Mouse (Mus musculus) lung, embryonic 16.5 days (tissue): ENCODE measurements at regions not wholly inside any gene's neighbourhood (a gene's known extent, or its start where the extent isn't known, plus 50 kb on each side); places are given as distances from the start of the nearest gene placed in this dataset.

ENCODE experiments used
- ATAC-seq: fragments of 200-750 bp; cut with Nextera tagmentation; 2 replicates; pipeline ENCODE4 v1.8.0; 2017; ENCODE audit warnings: low read depth, mild to moderate bottlenecking, moderate library complexity
- H3K27ac ChIP-seq: fragments of 300-500 bp; sonication (generic); 2 replicates; pipeline ENCODE4 v1.5.1; 2014; ENCODE audit warnings: mild to moderate bottlenecking, control low read depth, low read length
- H3K27me3 ChIP-seq: fragments of 300-500 bp; sonication (generic); 2 replicates; pipeline ENCODE4 v1.6.1; 2014; ENCODE audit warnings: low read depth, low read length, mixed read lengths; ENCODE audit not compliant: control insufficient read depth, insufficient read depth
- H3K36me3 ChIP-seq: fragments of 300-500 bp; sonication (generic); 2 replicates; pipeline ENCODE4 v1.6.1; 2014; ENCODE audit warnings: low read length; ENCODE audit not compliant: control insufficient read depth, insufficient read depth
- H3K4me1 ChIP-seq: fragments of 300-500 bp; sonication (generic); replicated peaks from 2 replicates; pipeline ENCODE4 v1.6.1; 2014; ENCODE audit warnings: low read length, mixed read lengths; ENCODE audit not compliant: control insufficient read depth, insufficient read depth
- H3K4me2 ChIP-seq: fragments of 300-500 bp; sonication (generic); 2 replicates; pipeline ENCODE4 v1.6.1; 2014; ENCODE audit warnings: low read depth, low read length, control low read depth
- H3K4me3 ChIP-seq: fragments of 300-500 bp; sonication (generic); 2 replicates; pipeline ENCODE4 v1.5.1; 2014; ENCODE audit warnings: mild to moderate bottlenecking, low read length, control low read depth
- H3K9ac ChIP-seq: fragments of 300-500 bp; sonication (generic); 2 replicates; pipeline ENCODE4 v1.6.1; 2014; ENCODE audit warnings: low read length, control low read depth
- H3K9me3 ChIP-seq: fragments of 300-500 bp; sonication (generic); 2 replicates; pipeline ENCODE4 v1.6.1; 2016; ENCODE audit warnings: low read length; ENCODE audit not compliant: control insufficient read depth
- WGBS: fragments of 180-500 bp; shearing (Covaris S2); extraction: QIAGEN DNeasy Blood & Tissue Kit; methylation state at CpG from one replicate; pipeline ENCODE4 v1.1.7; 2014; 5-methylcytosine and 5-hydroxymethylcytosine counted together

DNA sequence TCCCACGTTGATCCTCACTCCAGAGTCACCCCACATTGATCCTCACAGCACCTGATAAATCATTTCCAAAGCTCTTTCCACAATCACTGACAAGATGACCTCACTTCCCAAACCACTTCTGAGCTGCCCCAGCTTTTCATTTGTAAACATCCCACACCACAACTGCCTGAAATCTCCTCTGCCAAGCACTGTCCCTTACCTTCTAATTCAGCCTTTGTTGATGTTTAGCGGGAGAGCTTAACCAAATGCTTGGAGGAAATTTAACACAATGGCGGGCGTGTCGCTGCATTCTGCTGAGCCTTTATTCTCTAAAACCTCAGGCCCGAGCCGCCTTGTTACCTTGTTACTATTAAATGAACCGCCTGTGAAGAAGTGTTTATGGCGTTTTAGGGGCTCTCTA lies 445.9 kb downstream of the Ttll7 start:
- Histone ChIP-seq H3K4me1 (0 out of 2 replicates have a peak, but pooled peaks cover 2% of the 10 kb centered on the region), H3K4me2 (no peak overlapping the region), H3K9me3 (no peaks in the 10 kb centered on the region), H3K27me3 (no peaks in the 10 kb centered on the region), H3K27ac (no peak overlapping the region), H3K36me3 (no peaks in the 10 kb centered on the region), H3K9ac (no peak overlapping the region), H3K4me3 (no peak overlapping the region)
- ATAC-seq: peak; percentile 51; the same call in 1 of the 2 replicates
- 12% methylated on average over 9 of the region's 9 CpGs for WGBS

DNA sequence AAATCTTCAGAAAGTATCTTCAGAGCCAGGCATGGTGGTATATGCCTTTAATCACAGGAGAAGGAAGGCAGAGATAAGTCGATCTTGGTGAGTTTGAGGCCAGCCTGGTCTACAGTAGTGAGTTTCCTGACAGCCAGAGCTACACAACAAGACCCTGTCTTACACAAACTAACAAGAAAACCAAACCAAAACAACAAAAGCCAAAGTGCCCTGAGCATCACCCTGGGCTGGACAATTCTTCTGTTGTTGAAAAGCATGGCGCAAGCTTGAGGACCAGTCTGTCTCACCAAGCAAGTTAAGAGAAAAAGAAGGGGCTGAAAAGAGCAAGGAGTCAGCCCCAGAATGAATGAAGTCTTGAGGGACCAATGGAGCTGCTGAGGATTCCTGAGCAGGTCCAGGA lies 473.4 kb downstream of the Ttll7 start:
- H3K27me3 ChIP-seq: no peaks in the 10 kb centered on the region
- WGBS: 85% methylated on average over 2 of the region's 2 CpGs
- no peaks in the 10 kb centered on the region for H3K36me3 ChIP-seq

DNA sequence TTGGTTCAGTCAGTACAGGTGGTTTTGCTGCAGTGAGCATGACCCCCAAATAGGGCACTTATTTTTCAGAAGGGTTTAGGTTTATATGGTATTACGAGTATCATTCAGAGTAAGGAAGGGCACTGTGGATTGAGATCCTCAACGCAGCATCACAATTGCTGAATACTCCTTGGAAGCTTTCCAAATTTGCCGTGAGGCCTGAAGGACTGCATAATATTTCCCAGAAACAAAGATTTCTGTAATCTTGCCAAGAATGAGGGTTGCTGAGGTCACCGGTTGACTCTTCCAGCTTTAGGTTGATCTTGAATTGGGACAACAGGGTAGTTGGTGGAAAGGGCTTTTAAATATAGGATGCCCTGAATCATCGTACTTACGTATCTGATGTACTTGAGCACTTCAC lies 482.1 kb downstream of the Ttll7 start:
- H3K27ac ChIP-seq: no peak overlapping the region
- H3K9ac ChIP-seq: no peak overlapping the region
- H3K27me3 ChIP-seq: no peaks in the 10 kb centered on the region
- WGBS: 61% methylated on average over 6 of the region's 6 CpGs
- no peak overlapping the region for H3K4me3 ChIP-seq
- ATAC-seq: no peak
- no peaks in the 10 kb centered on the region for H3K36me3 ChIP-seq
- no peaks in the 10 kb centered on the region for H3K4me1 ChIP-seq
- H3K9me3 ChIP-seq: no peaks in the 10 kb centered on the region
- no peak overlapping the region for H3K4me2 ChIP-seq

More for the DNA sequence above, 473.4 kb downstream of the Ttll7 start:
- H3K9ac ChIP-seq: no peak overlapping the region
- no peaks in the 10 kb centered on the region for H3K4me1 ChIP-seq
- no peak overlapping the region for H3K27ac ChIP-seq
- no peak overlapping the region for H3K4me3 ChIP-seq
- no peak overlapping the region for H3K4me2 ChIP-seq
- no peak for ATAC-seq
- H3K9me3 ChIP-seq: no peaks in the 10 kb centered on the region

GRCm38 (mm10) chr3:147335286-147335685 lies 483.1 kb downstream of the Ttll7 start:
- Histone ChIP-seq H3K27me3 (no peaks in the 10 kb centered on the region), H3K4me2 (no peak overlapping the region), H3K4me1 (no peaks in the 10 kb centered on the region), H3K27ac (no peak overlapping the region), H3K9ac (no peak overlapping the region), H3K4me3 (no peak overlapping the region), H3K9me3 (no peaks in the 10 kb centered on the region), H3K36me3 (no peaks in the 10 kb centered on the region)
- 57% methylated on average over 7 of the region's 7 CpGs for WGBS
- ATAC-seq: no peak

DNA sequence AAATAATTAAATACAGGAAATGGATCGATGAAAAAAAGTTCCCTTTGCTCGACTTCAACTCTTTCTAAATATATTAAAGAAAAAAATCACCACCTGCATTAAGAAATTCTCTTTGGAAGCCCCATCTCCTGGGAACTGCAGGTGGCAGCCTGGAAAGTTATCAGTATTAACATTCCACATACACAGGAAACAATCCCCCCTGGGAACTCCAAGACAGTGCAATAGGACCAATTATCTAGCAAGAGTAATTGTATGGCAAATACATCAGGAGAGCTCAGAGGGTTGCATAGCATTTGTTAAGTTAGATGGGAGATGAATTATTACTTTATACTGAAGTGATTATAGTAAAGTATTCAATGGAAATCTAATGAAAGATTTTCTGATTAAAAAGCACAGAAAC lies 487.3 kb downstream of the Ttll7 start:
- Histone ChIP-seq H3K9me3 (no peaks in the 10 kb centered on the region), H3K4me1 (no peaks in the 10 kb centered on the region)

GRCm38 (mm10) chr3:147347278-147348039 lies 495.3 kb downstream of the Ttll7 start:
- Histone ChIP-seq H3K4me2 (no peak overlapping the region), H3K27ac (no peak overlapping the region), H3K36me3 (no peaks in the 10 kb centered on the region), H3K27me3 (no peaks in the 10 kb centered on the region), H3K9me3 (no peaks in the 10 kb centered on the region), H3K4me3 (no peak overlapping the region), H3K4me1 (peaks cover 2% of the 10 kb centered on the region; the same call in 1 of the 2 replicates), H3K9ac (no peak overlapping the region)
- no peak for ATAC-seq
- 26% methylated on average over 5 of the region's 5 CpGs for WGBS

More for the DNA sequence above, 487.3 kb downstream of the Ttll7 start:
- H3K36me3 ChIP-seq: no peaks in the 10 kb centered on the region
- no peak overlapping the region for H3K27ac ChIP-seq
- H3K27me3 ChIP-seq: no peaks in the 10 kb centered on the region
- no peak overlapping the region for H3K4me2 ChIP-seq
- H3K9ac ChIP-seq: no peak overlapping the region
- 49% methylated on average over 2 of the region's 2 CpGs for WGBS
- ATAC-seq: no peak
- no peak overlapping the region for H3K4me3 ChIP-seq

DNA sequence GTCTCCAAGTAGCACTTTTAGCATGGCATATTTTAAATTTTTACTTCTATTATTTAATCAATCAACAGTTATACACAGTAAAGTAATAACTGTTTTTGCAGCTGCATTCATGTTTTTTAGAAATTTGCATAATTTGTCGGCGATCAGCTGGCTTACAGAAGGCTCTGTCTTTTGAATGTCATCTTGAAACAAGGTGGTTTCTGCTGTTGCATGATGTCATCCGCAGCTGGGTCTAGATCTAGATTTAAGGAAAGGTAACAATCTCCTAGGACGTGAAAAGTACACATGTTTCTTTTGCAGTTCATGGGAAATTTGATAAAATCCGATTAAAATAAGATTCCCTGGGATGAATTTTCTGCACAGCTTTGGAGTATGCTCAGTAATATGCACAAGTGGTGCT lies 534.9 kb downstream of the Ttll7 start:
- H3K9me3 ChIP-seq: no peaks in the 10 kb centered on the region
- no peaks in the 10 kb centered on the region for H3K4me1 ChIP-seq
- no peaks in the 10 kb centered on the region for H3K36me3 ChIP-seq
- H3K9ac ChIP-seq: no peak overlapping the region
- ATAC-seq: no peak
- H3K27ac ChIP-seq: no peak overlapping the region
- no peak overlapping the region for H3K4me2 ChIP-seq
- H3K4me3 ChIP-seq: no peak overlapping the region
- H3K27me3 ChIP-seq: no peaks in the 10 kb centered on the region
- 85% methylated on average over 5 of the region's 5 CpGs for WGBS

DNA sequence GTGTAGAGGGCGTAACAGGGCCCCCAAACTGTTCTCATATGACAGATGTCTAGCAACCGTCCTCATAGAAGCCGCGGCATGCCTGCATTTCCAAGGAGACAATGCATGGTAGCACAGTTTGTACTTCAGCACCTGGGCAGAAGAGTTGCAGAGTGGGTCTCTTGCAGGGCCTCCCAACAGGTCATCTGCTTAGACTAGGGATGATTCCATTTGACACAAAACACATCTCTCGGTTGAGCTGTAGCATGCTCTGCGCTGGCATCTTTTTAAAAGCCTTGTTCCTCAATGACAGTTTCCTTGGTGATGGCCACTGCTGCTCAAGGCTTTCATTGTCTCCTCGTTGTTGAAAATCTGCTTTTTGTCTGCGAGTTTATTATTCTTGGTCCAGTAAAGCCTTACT lies 546.1 kb downstream of the Ttll7 start:
- Histone ChIP-seq H3K9ac (no peak overlapping the region), H3K36me3 (no peaks in the 10 kb centered on the region), H3K27me3 (no peaks in the 10 kb centered on the region), H3K4me3 (no peak overlapping the region), H3K4me1 (no peaks in the 10 kb centered on the region), H3K9me3 (peaks cover 2% of the 10 kb centered on the region; the same call in 1 of the 2 replicates), H3K4me2 (no peak overlapping the region), H3K27ac (no peak overlapping the region)
- 84% methylated on average over 8 of the region's 8 CpGs for WGBS
- ATAC-seq: no peak

GRCm38 (mm10) chr3:147412274-147412673 lies 560.1 kb downstream of the Ttll7 start:
- Histone ChIP-seq H3K9ac (no peak overlapping the region), H3K4me3 (no peak overlapping the region), H3K36me3 (no peaks in the 10 kb centered on the region), H3K4me1 (no peaks in the 10 kb centered on the region), H3K27me3 (no peaks in the 10 kb centered on the region), H3K27ac (no peak overlapping the region), H3K9me3 (no peaks in the 10 kb centered on the region), H3K4me2 (no peak overlapping the region)
- 66% methylated on average over 4 of the region's 4 CpGs for WGBS
- ATAC-seq: no peak
